Mouse (Mus musculus) splenic B cell, adult 2 months (primary cell): ENCODE measurements around the gene Lsm10.
"Not testable (repeated sequence)": the region's sequence is repeated elsewhere in the genome, so short reads cannot be mapped to it uniquely, and the experiment has no call there.

Source experiments
- DNase-seq: peaks from one replicate; pipeline ENCODE4 v3.0.0-alpha.2; 2011; ENCODE audit warnings: low read depth, low spot score
- H3K27me3 ChIP-seq: 2 replicates; pipeline ENCODE4 v1.6.1; 2012; ENCODE audit warnings: mild to moderate bottlenecking, low read length, moderate library complexity, mixed read lengths; ENCODE audit not compliant: control insufficient read depth, poor library complexity, insufficient read depth, severe bottlenecking
- H3K36me3 ChIP-seq: 2 replicates; pipeline ENCODE4 v1.6.1; 2012; ENCODE audit warnings: mild to moderate bottlenecking, low read length, moderate library complexity, mixed read lengths; ENCODE audit not compliant: control insufficient read depth, poor library complexity, insufficient read depth, severe bottlenecking

The Lsm10 gene

GRCm38 (mm10) chr4:126083021-126083420 lies 13.4 kb upstream of the Lsm10 start:
- H3K27me3 ChIP-seq, result no peaks in the 10 kb centered on the region
- H3K36me3 ChIP-seq, result no peaks in the 10 kb centered on the region
- DNase-seq, result no peak

- no peaks in the 10 kb centered on the region for H3K36me3 ChIP-seq
- no peaks in the 10 kb centered on the region for H3K27me3 ChIP-seq
- no peak for DNase-seq
These were observed 12.0 kb upstream of the Lsm10 start for GRCm38 (mm10) chr4:126084382-126084781.

GRCm38 (mm10) chr4:126085996-126086576 lies 10.3 kb upstream of the Lsm10 start:
- no peaks in the 10 kb centered on the region for H3K27me3 ChIP-seq
- DNase-seq, result peak; percentile 93
- H3K36me3 ChIP-seq, result no peaks in the 10 kb centered on the region

GRCm38 (mm10) chr4:126090101-126090847 lies 6.1 kb upstream of the Lsm10 start:
- no peaks in the 10 kb centered on the region for H3K36me3 ChIP-seq
- no peaks in the 10 kb centered on the region for H3K27me3 ChIP-seq
- no peak for DNase-seq

GRCm38 (mm10) chr4:126090848-126091124 lies 5.6 kb upstream of the Lsm10 start:
- H3K27me3 ChIP-seq, result no peaks in the 10 kb centered on the region
- DNase-seq, result no peak
- no peaks in the 10 kb centered on the region for H3K36me3 ChIP-seq

- H3K36me3 ChIP-seq, result no peaks in the 10 kb centered on the region
- no peaks in the 10 kb centered on the region for H3K27me3 ChIP-seq
- no peak for DNase-seq
These were observed 4.5 kb upstream of the Lsm10 start for GRCm38 (mm10) chr4:126091873-126092272.

GRCm38 (mm10) chr4:126095622-126096430 lies 597 bp upstream of the Lsm10 start:
- not testable (repeated sequence) for H3K36me3 ChIP-seq

GRCm38 (mm10) chr4:126097711-126098253 lies 1.4 kb downstream of the Lsm10 start:
- no peaks in the 10 kb centered on the region for H3K36me3 ChIP-seq
- H3K27me3 ChIP-seq, result no peaks in the 10 kb centered on the region
- no peak for DNase-seq

More at GRCm38 (mm10) chr4:126095622-126096430, 597 bp upstream of the Lsm10 start:
- not testable (repeated sequence) for DNase-seq, H3K27me3 ChIP-seq

- no peak for DNase-seq
- H3K36me3 ChIP-seq, result no peaks in the 10 kb centered on the region
- no peaks in the 10 kb centered on the region for H3K27me3 ChIP-seq
These were observed 2.9 kb downstream of the Lsm10 start for GRCm38 (mm10) chr4:126099365-126099764.

GRCm38 (mm10) chr4:126100764-126101163 lies 4.3 kb downstream of the Lsm10 start:
- H3K36me3 ChIP-seq, result no peaks in the 10 kb centered on the region
- DNase-seq, result no peak
- H3K27me3 ChIP-seq, result no peaks in the 10 kb centered on the region

- Histone ChIP-seq H3K27me3 (no peaks in the 10 kb centered on the region), H3K36me3 (no peaks in the 10 kb centered on the region)
- DNase-seq, result no peak
These were observed 5.8 kb downstream of the Lsm10 start for GRCm38 (mm10) chr4:126102061-126102841.

- H3K27me3 ChIP-seq, result no peaks in the 10 kb centered on the region
These were observed 6.7 kb downstream of the Lsm10 start for GRCm38 (mm10) chr4:126103057-126103581.

GRCm38 (mm10) chr4:126103590-126104068 lies 7.2 kb downstream of the Lsm10 start, which contains the start of gene Stk40:
TSS of gene Stk40 (plus strand) at chr4:126103957.
- Histone ChIP-seq H3K27me3 (no peaks in the 10 kb centered on the region), H3K36me3 (no peaks in the 10 kb centered on the region)
- DNase-seq, result peak; percentile 99

More at GRCm38 (mm10) chr4:126103057-126103581, 6.7 kb downstream of the Lsm10 start:
- H3K36me3 ChIP-seq, result no peaks in the 10 kb centered on the region
- DNase-seq, result peak; percentile 50
